Mouse (Mus musculus) gastrocnemius, adult 8-10 months (tissue): ENCODE results near the gene Itsn1. TPM values are rescaled to one million over a fixed set of nuclear protein-coding genes. Genes with fewer than 3 reads are reported as not detected.

ENCODE experiments used
- DNase-seq, 2 experiments: peaks; one replicate each; pipeline ENCODE4 v3.0.0; 2022; ENCODE audit warnings: low spot score in 2 of 2
- total RNA-seq, 4 experiments: library from RNA; stranded (reverse); gene quantifications; 2 replicates each; pipeline ENCODE4 v1.2.4; 2022

The Itsn1 gene
- total RNA-seq, 4 experiments from 2014 or later = 64.0 to 77.0 (median 70.7) TPM

- DNase-seq = no peak
Measured at GRCm38 (mm10) chr16:91900274-91900673, 171.2 kb downstream of the Itsn1 start.

DNA sequence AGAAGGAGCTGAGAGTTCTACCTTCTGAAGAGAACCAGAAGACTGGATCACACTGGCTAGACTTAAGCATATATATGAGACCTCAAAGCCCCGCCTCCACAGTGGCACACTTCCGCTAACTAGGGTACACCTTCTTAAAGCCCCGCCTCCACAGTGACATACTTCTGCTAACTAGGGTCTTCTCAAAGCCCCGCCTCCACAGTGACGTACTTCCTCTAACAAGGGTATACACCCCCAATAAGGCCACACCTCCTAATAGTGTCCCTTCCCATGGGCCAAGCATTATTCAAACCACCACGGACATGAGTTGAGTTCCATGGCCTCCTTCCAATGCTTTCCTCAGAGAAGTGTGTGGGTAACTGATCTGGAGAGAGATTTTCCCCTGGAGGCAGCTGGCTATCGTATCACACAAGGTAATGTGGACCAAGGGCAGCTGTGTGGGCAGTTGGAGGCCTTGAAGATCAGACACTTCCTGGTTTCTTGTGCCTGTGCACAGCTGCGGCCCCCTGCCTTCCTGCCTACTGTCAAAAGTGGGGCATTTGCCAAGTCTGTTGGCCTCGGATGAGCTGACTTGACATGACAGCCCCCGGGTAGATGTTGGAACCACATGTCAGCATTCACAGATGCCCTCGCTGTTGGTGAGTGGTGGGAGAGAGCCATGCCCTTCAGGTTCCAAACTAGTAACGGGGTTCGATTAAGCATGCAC is 174.9 kb downstream of the Itsn1 start:
- DNase-seq = no peak

- DNase-seq = no peak
Measured at GRCm38 (mm10) chr16:91905127-91905860, 176.2 kb downstream of the Itsn1 start.

GRCm38 (mm10) chr16:91905987-91906386 is 176.9 kb downstream of the Itsn1 start:
- DNase-seq = no peak

GRCm38 (mm10) chr16:91906672-91907071 is 177.6 kb downstream of the Itsn1 start:
- no peak for DNase-seq

GRCm38 (mm10) chr16:91907158-91907557 is 178.1 kb downstream of the Itsn1 start:
- no peak for DNase-seq

DNA sequence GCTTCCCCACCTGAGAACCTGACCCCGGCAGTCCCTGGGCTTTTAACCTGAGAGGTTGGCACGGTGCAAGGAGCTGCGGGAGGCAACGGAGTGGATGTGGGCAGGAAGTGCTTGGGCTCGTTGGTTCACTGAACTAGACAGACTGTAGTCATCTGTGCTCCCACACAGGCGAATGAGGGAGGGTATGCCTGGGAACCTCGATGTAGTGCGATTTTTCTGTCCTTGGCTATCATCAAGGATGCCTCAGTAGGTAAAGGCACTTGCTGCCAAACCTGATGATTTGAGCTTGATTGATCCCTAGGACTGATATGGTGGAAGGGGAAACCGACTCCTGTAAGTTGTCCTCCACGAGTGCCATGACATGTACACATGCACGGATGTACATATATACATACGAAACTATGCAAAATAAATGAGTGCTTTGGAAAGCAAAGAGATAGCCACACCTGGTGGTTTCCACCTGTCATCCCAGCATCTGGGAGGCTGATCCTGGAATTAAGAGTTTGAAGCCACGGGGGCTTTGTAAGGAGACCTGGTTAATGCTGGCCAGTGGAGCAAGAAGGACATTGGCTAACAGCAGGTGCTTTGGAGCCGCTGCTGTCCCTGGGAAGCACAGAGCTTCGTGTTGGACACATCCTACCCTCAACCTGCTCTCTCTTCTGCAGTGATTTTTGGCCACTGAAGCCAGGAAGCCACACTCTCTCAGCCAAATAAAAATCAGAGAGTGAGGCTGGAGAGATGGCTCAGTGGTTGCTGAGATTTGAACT is 180.7 kb downstream of the Itsn1 start:
- no peak for DNase-seq

GRCm38 (mm10) chr16:91917631-91918096 is 188.6 kb downstream of the Itsn1 start:
- DNase-seq = peak; percentile 75 to 79

DNA sequence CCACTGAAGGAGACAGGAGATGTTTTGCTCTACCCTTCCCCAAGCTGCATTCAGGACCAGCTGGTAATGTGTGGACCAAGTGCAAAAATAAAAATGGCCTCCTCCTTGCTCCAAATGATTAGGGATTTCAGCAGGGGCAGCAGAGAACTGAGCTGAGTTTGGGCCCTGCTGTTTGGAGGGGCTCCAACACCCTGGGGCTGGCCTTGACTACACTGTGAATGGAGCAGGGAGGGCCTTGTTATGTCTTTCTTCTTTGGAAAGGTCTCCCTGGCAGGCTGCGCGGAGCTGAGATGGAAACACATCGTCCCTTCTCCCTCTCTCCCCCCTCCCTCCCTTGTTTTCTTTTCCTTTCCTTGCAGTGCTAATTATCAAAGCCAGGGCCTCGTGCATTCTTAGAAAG is 189.4 kb downstream of the Itsn1 start:
- no peak for DNase-seq

GRCm38 (mm10) chr16:91919056-91919455 is 190.0 kb downstream of the Itsn1 start:
- DNase-seq = no peak

DNA sequence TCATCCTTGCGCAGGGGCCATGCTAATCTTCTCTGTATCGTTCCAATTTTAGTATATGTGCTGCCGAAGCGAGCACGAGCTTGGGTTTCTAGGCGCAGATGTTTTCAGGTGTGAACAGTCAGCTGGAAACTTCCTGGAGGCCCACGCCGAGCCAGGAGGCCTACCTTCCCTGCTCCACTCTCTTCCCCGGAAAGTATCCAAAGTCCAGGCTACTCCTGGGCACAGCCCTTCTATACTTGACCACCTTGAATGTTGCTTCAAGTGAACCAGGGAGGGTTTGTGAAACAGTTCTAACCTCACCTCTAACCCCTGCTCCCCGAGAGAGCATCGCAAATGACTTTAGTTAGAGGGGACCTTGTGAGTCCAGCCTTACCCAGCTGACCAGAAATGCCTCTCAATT is 192.3 kb downstream of the Itsn1 start:
- DNase-seq = no peak

- no peak for DNase-seq
Measured at GRCm38 (mm10) chr16:91922939-91923338, 193.9 kb downstream of the Itsn1 start.

DNA sequence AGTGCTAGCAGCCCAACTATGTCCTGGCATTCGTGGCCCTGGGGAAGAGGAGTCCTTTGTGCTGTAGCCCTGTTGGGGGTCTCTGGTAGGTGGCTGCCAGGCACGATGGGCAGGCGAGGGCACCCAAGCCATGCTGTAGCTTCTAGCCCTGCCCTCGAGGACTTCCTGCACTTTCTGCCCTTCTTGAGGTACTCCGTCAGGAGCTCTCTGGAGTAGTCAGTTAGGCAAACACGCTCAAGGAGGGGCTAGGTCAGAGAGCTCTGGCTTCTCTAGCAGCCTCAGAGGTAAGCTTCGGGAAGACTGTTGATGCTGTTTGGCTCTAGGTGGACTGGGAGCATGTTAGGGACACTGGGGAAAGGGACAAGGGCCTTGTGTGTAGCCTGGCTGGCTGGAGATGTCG is 195.3 kb downstream of the Itsn1 start:
- no peak for DNase-seq

DNA sequence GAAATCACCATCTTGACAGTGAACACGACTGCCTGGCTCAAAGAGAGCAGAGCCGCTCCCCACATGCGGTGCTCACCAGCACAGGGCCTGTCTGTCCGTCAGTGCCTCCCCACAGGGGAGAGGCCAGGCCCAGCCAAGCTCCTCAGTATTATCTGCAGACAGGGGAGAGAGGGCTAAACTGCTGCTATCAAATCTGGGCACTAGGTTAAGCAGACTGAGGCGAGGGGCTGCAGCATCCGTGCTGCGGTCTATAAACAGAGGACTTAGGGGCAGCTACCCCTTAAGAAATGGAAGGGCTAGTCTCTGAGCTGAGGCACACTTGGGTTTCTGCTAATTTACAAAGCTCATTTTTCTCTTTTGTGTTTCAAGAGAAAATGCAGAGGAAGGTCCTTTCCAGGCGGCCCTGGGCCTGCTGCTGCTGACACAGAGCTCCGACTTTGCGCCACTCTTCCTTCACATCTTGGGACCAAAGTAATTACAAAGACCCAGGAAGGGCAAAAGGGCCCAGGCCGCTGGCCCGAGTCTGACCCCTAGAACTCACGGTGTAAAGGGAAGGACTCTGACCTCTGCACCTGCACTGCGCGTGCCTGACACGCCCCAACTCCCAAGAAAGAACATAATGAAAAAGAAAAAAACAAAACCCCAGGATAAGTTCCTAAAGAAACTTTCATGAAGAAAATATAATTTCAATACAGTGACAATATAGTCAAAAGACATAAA is 199.0 kb downstream of the Itsn1 start:
- DNase-seq = no peak

GRCm38 (mm10) chr16:91931078-91932013 is 202.3 kb downstream of the Itsn1 start:
- DNase-seq = peak; percentile 84 to 93

GRCm38 (mm10) chr16:91932082-91932690 is 203.1 kb downstream of the Itsn1 start:
- no peak for DNase-seq

DNA sequence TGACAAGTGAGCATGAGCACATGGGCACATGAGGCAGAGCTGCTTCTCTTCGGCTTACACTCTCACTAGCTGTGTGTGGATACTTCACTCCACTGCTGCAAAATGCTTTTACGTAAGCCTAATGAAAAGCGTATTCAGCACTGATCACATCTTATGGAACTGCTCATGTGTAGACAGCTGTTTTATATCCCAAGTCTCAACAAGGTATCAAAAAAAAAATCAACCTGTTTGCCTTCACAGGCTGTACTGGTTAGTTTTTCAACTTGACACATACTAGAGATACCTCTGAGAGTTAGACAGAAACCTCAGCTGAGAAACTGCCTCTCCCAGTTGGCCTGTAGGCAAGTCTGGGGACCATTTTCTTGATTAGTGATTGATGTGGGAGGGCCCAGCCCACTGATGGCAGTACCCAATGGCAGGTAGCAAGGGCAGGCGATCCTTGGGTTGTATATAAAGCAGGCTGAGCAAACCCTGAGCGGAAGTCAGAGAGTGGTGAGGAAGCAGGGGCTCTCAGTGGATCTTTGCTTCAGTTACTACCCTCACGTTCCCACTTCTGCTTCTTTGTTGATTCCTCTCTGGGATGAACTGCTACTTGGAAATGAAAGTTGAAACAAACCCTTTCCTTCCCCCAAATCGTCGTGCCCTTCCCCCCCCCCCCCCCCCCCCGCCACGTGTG is 203.9 kb downstream of the Itsn1 start:
- no peak for DNase-seq

DNA sequence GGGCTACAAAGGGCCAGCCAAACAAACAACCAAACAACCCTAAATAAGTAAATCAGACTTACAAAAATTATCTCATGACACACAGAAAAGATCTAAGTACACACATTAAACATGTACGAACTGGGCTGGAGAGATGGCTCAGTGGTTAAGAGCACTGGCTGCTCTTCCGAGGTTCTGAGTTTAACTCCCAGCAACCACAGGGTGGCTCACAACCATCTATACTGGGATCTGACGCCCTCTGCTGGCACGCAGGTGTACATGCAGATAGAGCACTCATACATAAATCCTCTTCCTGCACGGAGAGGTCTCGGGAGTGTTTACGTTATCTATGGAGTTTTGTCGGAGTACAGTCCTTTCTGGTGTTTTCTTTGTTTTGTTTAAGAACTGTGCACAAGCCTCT is 206.0 kb downstream of the Itsn1 start:
- DNase-seq = no peak

DNA sequence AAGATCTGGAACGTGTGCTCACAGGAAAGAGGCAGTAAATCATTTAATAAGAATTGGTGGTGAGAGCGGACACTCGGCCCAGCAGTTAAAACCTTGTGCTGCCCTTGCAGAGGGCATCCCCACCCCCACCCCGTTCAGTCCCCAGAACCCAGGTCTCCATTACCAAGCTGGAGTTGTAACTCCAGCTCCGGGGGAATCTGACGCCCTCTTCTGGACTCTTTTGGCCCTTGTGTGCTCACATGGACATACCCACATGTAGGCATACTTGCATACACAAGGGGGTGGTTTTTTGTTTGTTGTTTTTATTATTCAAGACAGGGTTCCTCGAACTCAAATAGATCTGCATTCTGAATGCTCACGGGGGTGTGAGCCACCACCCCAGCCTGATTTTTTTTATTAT is 206.6 kb downstream of the Itsn1 start:
- no peak for DNase-seq
